Mouse (Mus musculus): ENCODE data around the gene Nemf. TPM values are rescaled to one million over a fixed set of nuclear protein-coding genes. Genes with fewer than 3 reads are reported as not detected.
"Not testable (repeated sequence)": the region's sequence is repeated elsewhere in the genome, so short reads cannot be mapped to it uniquely, and the experiment has no call there.

Nemf gene
- 103 and 108 TPM in 2 replicates for polyA plus RNA-seq (2015; fragmentation: Nextera tagmentation; extraction: Ambion mirVana)

- Histone ChIP-seq H3K9me3 (no peaks in the 10 kb centered on the region), H3K27ac (peak within 1 kb of the TSS; percentile 73; the same call in 1 of the 2 replicates), H3K36me3 (peaks cover 28% of the 10 kb centered on the region), H3K4me2 (replicated peaks) (peak within 1 kb of the TSS; percentile 81), H3K4me1 (peaks cover 10% of the 10 kb centered on the region; the same call in 1 of the 2 replicates), H3K27me3 (no peaks in the 10 kb centered on the region), H3K9ac (peak within 1 kb of the TSS; percentile 91), H3K4me3 (peak within 1 kb of the TSS; percentile 81)
- under 1% methylated on average over 44 of the region's 50 CpGs for WGBS
- ATAC-seq (ENCODE audit: low FRiP score, low read depth), result peak; percentile 49; the same call in 1 of the 2 replicates
Measured at GRCm38 (mm10) chr12:69356546-69357299, at the start of gene Nemf. Gene Nemf, minus strand, starts transcription at chr12:69357165.

- Histone ChIP-seq H3K27ac (no peak overlapping the region), H3K36me3 (no peaks in the 10 kb centered on the region), H3K4me1 (peaks cover 10% of the 10 kb centered on the region), H3K4me2 (replicated peaks) (no peak overlapping the region), H3K9ac (no peak overlapping the region), H3K9me3 (no peaks in the 10 kb centered on the region), H3K4me3 (no peak overlapping the region), H3K27me3 (no peaks in the 10 kb centered on the region)
- 86% methylated on average over 13 of the region's 13 CpGs for WGBS
- ATAC-seq (ENCODE audit: low FRiP score, low read depth), result no peak
Measured at GRCm38 (mm10) chr12:69402594-69403167, 45.7 kb upstream of the Nemf start.

GRCm38 (mm10) chr12:69402100-69402499 is 45.1 kb upstream of the Nemf start:
- H3K36me3 ChIP-seq, result no peaks in the 10 kb centered on the region
- H3K27me3 ChIP-seq, result no peaks in the 10 kb centered on the region
- no peak overlapping the region for H3K27ac ChIP-seq
- 38% methylated on average over 9 of the region's 9 CpGs for WGBS
- no peak overlapping the region for H3K4me2 ChIP-seq (replicated peaks)
- no peaks in the 10 kb centered on the region for H3K9me3 ChIP-seq
- H3K4me3 ChIP-seq, result no peak overlapping the region
- H3K4me1 ChIP-seq, result peaks cover 10% of the 10 kb centered on the region
- no peak overlapping the region for H3K9ac ChIP-seq
- no peak for ATAC-seq (ENCODE audit: low FRiP score, low read depth)

- Histone ChIP-seq H3K27me3 (no peaks in the 10 kb centered on the region), H3K36me3 (no peaks in the 10 kb centered on the region), H3K9ac (no peak overlapping the region), H3K9me3 (no peaks in the 10 kb centered on the region), H3K4me3 (no peak overlapping the region), H3K4me2 (replicated peaks) (no peak overlapping the region), H3K27ac (no peak overlapping the region), H3K4me1 (peaks cover 10% of the 10 kb centered on the region)
- WGBS, result 8% methylated on average over 2 of the region's 2 CpGs
- ATAC-seq (ENCODE audit: low FRiP score, low read depth), result peak; percentile 24; the same call in 1 of the 2 replicates
Measured at GRCm38 (mm10) chr12:69400871-69401286, 43.9 kb upstream of the Nemf start.

GRCm38 (mm10) chr12:69400367-69400766 is 43.4 kb upstream of the Nemf start:
- no peak overlapping the region for H3K4me2 ChIP-seq (replicated peaks)
- H3K9me3 ChIP-seq, result no peaks in the 10 kb centered on the region
- 77% methylated on average over 4 of the region's 4 CpGs for WGBS
- H3K4me1 ChIP-seq, result peaks cover 10% of the 10 kb centered on the region
- no peak overlapping the region for H3K4me3 ChIP-seq
- ATAC-seq (ENCODE audit: low FRiP score, low read depth), result no peak
- H3K36me3 ChIP-seq, result no peaks in the 10 kb centered on the region
- H3K27me3 ChIP-seq, result no peaks in the 10 kb centered on the region
- H3K9ac ChIP-seq, result no peak overlapping the region
- H3K27ac ChIP-seq, result no peak overlapping the region

GRCm38 (mm10) chr12:69394456-69394855 is 37.5 kb upstream of the Nemf start:
- no peaks in the 10 kb centered on the region for H3K9me3 ChIP-seq
- H3K4me1 ChIP-seq, result no peaks in the 10 kb centered on the region
- H3K36me3 ChIP-seq, result no peaks in the 10 kb centered on the region
- H3K27ac ChIP-seq, result no peak overlapping the region
- H3K4me3 ChIP-seq, result no peak overlapping the region
- no peak overlapping the region for H3K4me2 ChIP-seq (replicated peaks)
- H3K9ac ChIP-seq, result no peak overlapping the region
- WGBS, result 83% methylated on average over 6 of the region's 6 CpGs
- no peak for ATAC-seq (ENCODE audit: low FRiP score, low read depth)
- H3K27me3 ChIP-seq, result no peaks in the 10 kb centered on the region

- Histone ChIP-seq H3K27me3 (no peaks in the 10 kb centered on the region), H3K36me3 (no peaks in the 10 kb centered on the region), H3K4me1 (no peaks in the 10 kb centered on the region), H3K9ac (no peak overlapping the region), H3K27ac (no peak overlapping the region), H3K9me3 (no peaks in the 10 kb centered on the region), H3K4me2 (replicated peaks) (no peak overlapping the region), H3K4me3 (no peak overlapping the region)
- 77% methylated on average over 10 of the region's 10 CpGs for WGBS
- no peak for ATAC-seq (ENCODE audit: low FRiP score, low read depth)
Measured at GRCm38 (mm10) chr12:69393076-69393475, 36.1 kb upstream of the Nemf start.

GRCm38 (mm10) chr12:69390000-69390698 is 33.2 kb upstream of the Nemf start:
- no peak for ATAC-seq (ENCODE audit: low FRiP score, low read depth)
- Histone ChIP-seq H3K9ac (no peak overlapping the region), H3K36me3 (no peaks in the 10 kb centered on the region), H3K4me2 (replicated peaks) (no peak overlapping the region), H3K27me3 (no peaks in the 10 kb centered on the region), H3K27ac (no peak overlapping the region), H3K4me3 (no peak overlapping the region), H3K9me3 (no peaks in the 10 kb centered on the region), H3K4me1 (no peaks in the 10 kb centered on the region)
- WGBS, result 71% methylated on average over 7 of the region's 7 CpGs

GRCm38 (mm10) chr12:69389273-69389938 is 32.4 kb upstream of the Nemf start:
- ATAC-seq (ENCODE audit: low FRiP score, low read depth), result no peak
- Histone ChIP-seq H3K9me3 (no peaks in the 10 kb centered on the region), H3K9ac (no peak overlapping the region), H3K4me1 (no peaks in the 10 kb centered on the region), H3K4me3 (no peak overlapping the region), H3K27me3 (no peaks in the 10 kb centered on the region), H3K4me2 (replicated peaks) (no peak overlapping the region), H3K27ac (no peak overlapping the region), H3K36me3 (no peaks in the 10 kb centered on the region)
- 67% methylated on average over 7 of the region's 7 CpGs for WGBS

- no peak overlapping the region for H3K9ac ChIP-seq
- WGBS, result 94% methylated on average over 10 of the region's 10 CpGs
- H3K4me1 ChIP-seq, result no peaks in the 10 kb centered on the region
- H3K4me2 ChIP-seq (replicated peaks), result no peak overlapping the region
- H3K27ac ChIP-seq, result no peak overlapping the region
- H3K27me3 ChIP-seq, result no peaks in the 10 kb centered on the region
- H3K4me3 ChIP-seq, result no peak overlapping the region
- H3K9me3 ChIP-seq, result no peaks in the 10 kb centered on the region
- H3K36me3 ChIP-seq, result no peaks in the 10 kb centered on the region
- ATAC-seq (ENCODE audit: low FRiP score, low read depth), result no peak
Measured at GRCm38 (mm10) chr12:69388321-69388869, 31.4 kb upstream of the Nemf start.

- ATAC-seq (ENCODE audit: low FRiP score, low read depth); H3K9me3 ChIP-seq; H3K4me3 ChIP-seq; H3K9ac ChIP-seq; H3K36me3 ChIP-seq; H3K27me3 ChIP-seq; H3K4me2 ChIP-seq (replicated peaks); H3K4me1 ChIP-seq; H3K27ac ChIP-seq: not testable (repeated sequence)
- WGBS, result 74% methylated on average over 4 of the region's 12 CpGs
Measured at GRCm38 (mm10) chr12:69386281-69386732, 29.3 kb upstream of the Nemf start.

All from limb, embryonic 13.5 days (tissue).